Mouse (Mus musculus) MEL (cell line): ENCODE measurements around the gene Il17re. TPM values are rescaled to one million over a fixed set of nuclear protein-coding genes. Genes with fewer than 3 reads are reported as not detected.

ENCODE experiments used
- DNase-seq: peaks from one replicate; pipeline ENCODE4 v3.0.0; 2011; ENCODE audit warnings: low read depth, low spot score
- H3K27ac ChIP-seq: 2 replicates; pipeline ENCODE4 v1.5.1; 2012; ENCODE audit warnings: low read depth, mild to moderate bottlenecking, control low read depth, low read length, moderate library complexity; ENCODE audit not compliant: control insufficient read depth
- H3K27me3 ChIP-seq, 2 experiments: fragments of 150-350 bp in 1 of 2; sonication (generic) in 1 of 2; 2 replicates each; pipeline ENCODE4 v1.6.1; 2012; ENCODE audit warnings: low read length in 2 of 2, mild to moderate bottlenecking in 2 of 2, improper control_type of control experiment in 1 of 2, moderate library complexity in 1 of 2; ENCODE audit not compliant: insufficient read depth in 2 of 2, control insufficient read depth in 1 of 2
- H3K36me3 ChIP-seq, 2 experiments: 2 replicates each; pipeline ENCODE4 v1.6.1; 2012 to 2014; ENCODE audit warnings: low read length in 2 of 2, improper control_type of control experiment in 1 of 2, inconsistent platforms in 1 of 2, mild to moderate bottlenecking in 1 of 2; ENCODE audit not compliant: insufficient read depth in 2 of 2, control insufficient read depth in 1 of 2
- H3K4me1 ChIP-seq, 2 experiments: fragments of 150-350 bp in 1 of 2; sonication (generic) in 1 of 2; 2 replicates each; pipeline ENCODE4 v1.6.1; 2012; ENCODE audit warnings: low read length in 2 of 2, improper control_type of control experiment in 1 of 2, mild to moderate bottlenecking in 1 of 2; ENCODE audit not compliant: insufficient read depth in 2 of 2, control insufficient read depth in 1 of 2
- H3K4me3 ChIP-seq, 2 experiments: fragments of 150-350 bp in 1 of 2; sonication (generic) in 1 of 2; 2 replicates each; pipeline ENCODE4 v1.5.1; 2012; ENCODE audit warnings: low read depth in 2 of 2, low read length in 2 of 2, mild to moderate bottlenecking in 2 of 2, moderate library complexity in 2 of 2, control low read depth in 1 of 2, improper control_type of control experiment in 1 of 2; ENCODE audit not compliant: control insufficient read depth in 1 of 2, insufficient read depth in 1 of 2
- H3K79me2 ChIP-seq: 2 replicates; pipeline ENCODE4 v1.6.1; 2012; ENCODE audit warnings: mild to moderate bottlenecking, low read length, moderate library complexity; ENCODE audit not compliant: control insufficient read depth, poor library complexity, insufficient read depth
- H3K9ac ChIP-seq: 2 replicates; pipeline ENCODE4 v1.6.1; 2012; ENCODE audit warnings: low read depth, mild to moderate bottlenecking, control low read depth, low read length, moderate library complexity; ENCODE audit not compliant: control insufficient read depth, poor library complexity, severe bottlenecking
- H3K9me3 ChIP-seq: fragments of 150-350 bp; sonication (generic); replicated peaks from 2 replicates; pipeline ENCODE4 v1.6.1; 2012; ENCODE audit warnings: mild to moderate bottlenecking, low read length, improper control_type of control experiment, moderate library complexity; ENCODE audit not compliant: insufficient read depth
- CHD2 ChIP-seq: IDR thresholded peaks from 2 replicates; pipeline ENCODE4 v1.6.1; 2011; ENCODE audit warnings: low read length, improper control_type of control experiment
- CTCF ChIP-seq, 3 experiments: IDR thresholded peaks in 2 of 3; conservative IDR thresholded peaks in 1 of 3; 2 replicates each; pipeline ENCODE4 v1.5.1; 2011 to 2012; ENCODE audit warnings: low read length in 3 of 3, low read depth in 2 of 3, mild to moderate bottlenecking in 2 of 3, improper control_type of control experiment in 1 of 3, inconsistent platforms in 1 of 3, mixed read lengths in 1 of 3, moderate library complexity in 1 of 3; ENCODE audit not compliant: control insufficient read depth in 1 of 3, insufficient read depth in 1 of 3, poor library complexity in 1 of 3, severe bottlenecking in 1 of 3
- ELF1 ChIP-seq: IDR thresholded peaks from 2 replicates; pipeline ENCODE4 v1.6.1; 2014; ENCODE audit warnings: low read depth, mild to moderate bottlenecking, inconsistent platforms, low read length, improper control_type of control experiment, moderate library complexity
- GABPA ChIP-seq: IDR thresholded peaks from 2 replicates; pipeline ENCODE4 v1.6.1; 2012; ENCODE audit warnings: low read depth, mild to moderate bottlenecking, inconsistent platforms, low read length, improper control_type of control experiment, moderate library complexity
- MEF2A ChIP-seq: IDR thresholded peaks from 2 replicates; pipeline ENCODE4 v1.6.1; 2014; ENCODE audit warnings: low read depth, mild to moderate bottlenecking, inconsistent platforms, low read length, improper control_type of control experiment; ENCODE audit not compliant: poor library complexity, insufficient replicate concordance, severe bottlenecking; ENCODE audit errors: extremely low read depth
- RAD21 ChIP-seq: IDR thresholded peaks from 2 replicates; pipeline ENCODE4 v1.6.1; 2011; ENCODE audit warnings: mild to moderate bottlenecking, low read depth, low read length, improper control_type of control experiment
- SMC3 ChIP-seq: IDR thresholded peaks from 2 replicates; pipeline ENCODE4 v1.6.1; 2011; ENCODE audit warnings: low read depth, low read length, improper control_type of control experiment
- TAL1 ChIP-seq: IDR thresholded peaks from 2 replicates; pipeline ENCODE4 v1.6.1; 2012; ENCODE audit warnings: mild to moderate bottlenecking, inconsistent platforms, low read length, moderate library complexity, mixed read lengths
- TBP ChIP-seq: IDR thresholded peaks from 2 replicates; pipeline ENCODE4 v1.8.0; 2011; ENCODE audit warnings: low read depth, low read length, improper control_type of control experiment
- TCF12 ChIP-seq: IDR thresholded peaks from 2 replicates; pipeline ENCODE4 v1.6.1; 2014; ENCODE audit warnings: low read depth, mild to moderate bottlenecking, inconsistent platforms, low read length, improper control_type of control experiment, moderate library complexity
- ZC3H11A ChIP-seq: IDR thresholded peaks from 2 replicates; pipeline ENCODE4 v1.6.1; 2012; ENCODE audit warnings: low read depth, mild to moderate bottlenecking, inconsistent platforms, low read length, improper control_type of control experiment
- polyA plus RNA-seq, 2 experiments: library from polyadenylated mRNA; stranded (reverse) in 1 of 2; unstranded in 1 of 2; fragments of >175 nt in 1 of 2; fragments of >200 nt in 1 of 2; gene quantifications; 2 replicates each; pipeline versions ENCODE4 v1.2.1 to v1.2.4; 2012; ENCODE audit warnings: low replicate concordance in 2 of 2, low read depth in 1 of 2; ENCODE audit not compliant: insufficient read length in 2 of 2, insufficient read depth in 1 of 2, missing spikeins in 1 of 2
- total RNA-seq: library from RNA; depleted of rRNA; stranded (reverse); fragments of 300-350 nt; gene quantifications from 2 replicates; pipeline ENCODE4 v1.2.3, GENCODE M21; 2012

Gene Il17re
- total and polyA plus RNA-seq, 3 experiments: not detected

GRCm38 (mm10) chr6:113465602-113466001 is 7.3 kb downstream of the Il17re start:
- H3K27ac ChIP-seq: no peak overlapping the region
- no peak for TF ChIP-seq GABPA
- TF ChIP-seq CTCF (IDR thresholded peaks at IDR 0.05 in 2 of 3, conservative IDR thresholded peaks at IDR 0.05 in 1 of 3; ENCODE audit: control insufficient read depth in 1 of 3, insufficient read depth in 1 of 3, low read depth in 2 of 3, low read length in 3 of 3, poor library complexity in 1 of 3, severe bottlenecking in 1 of 3): 0 out of 6 replicates have a peak, but pooled peaks of 1 of the 3 experiments have one; percentile 0
- TF ChIP-seq CHD2: no peak
- TF ChIP-seq SMC3: no peak
- TF ChIP-seq TBP: no peak
- no peak for TF ChIP-seq ZC3H11A
- H3K4me1 ChIP-seq: peaks cover 0 to 4% of the 10 kb centered on the region in 2 experiments; a peak in 1 of 4 replicates
- no peak for DNase-seq
- H3K27me3 ChIP-seq: peaks cover 6 to 8% of the 10 kb centered on the region in 2 experiments; a peak in 2 of 4 replicates
- H3K4me3 ChIP-seq: no peak overlapping the region
- no peaks in the 10 kb centered on the region for H3K79me2 ChIP-seq
- no peaks in the 10 kb centered on the region for H3K9me3 ChIP-seq
- no peak overlapping the region for H3K9ac ChIP-seq
- no peaks in the 10 kb centered on the region for H3K36me3 ChIP-seq

GRCm38 (mm10) chr6:113468512-113468911 is 10.2 kb downstream of the Il17re start:
- H3K9me3 ChIP-seq: no peaks in the 10 kb centered on the region
- no peak overlapping the region for H3K9ac ChIP-seq
- no peak for DNase-seq
- TF ChIP-seq ELF1 (no peak), CTCF (IDR thresholded peaks at IDR 0.05 in 2 of 3, conservative IDR thresholded peaks at IDR 0.05 in 1 of 3; ENCODE audit: control insufficient read depth in 1 of 3, insufficient read depth in 1 of 3, low read depth in 2 of 3, low read length in 3 of 3, poor library complexity in 1 of 3, severe bottlenecking in 1 of 3) (no peak), TCF12 (no peak), SMC3 (no peak)
- no peaks in the 10 kb centered on the region for H3K27me3 ChIP-seq
- no peak overlapping the region for H3K27ac ChIP-seq
- peaks cover 4 to 8% of the 10 kb centered on the region in 2 experiments; a peak in 3 of 4 replicates for H3K4me1 ChIP-seq
- H3K4me3 ChIP-seq: no peak overlapping the region
- H3K79me2 ChIP-seq: no peaks in the 10 kb centered on the region
- no peaks in the 10 kb centered on the region; a peak in 1 of 4 replicates for H3K36me3 ChIP-seq

GRCm38 (mm10) chr6:113469021-113469420 is 10.7 kb downstream of the Il17re start:
- H3K4me3 ChIP-seq: no peak overlapping the region
- H3K79me2 ChIP-seq: no peaks in the 10 kb centered on the region
- no peaks in the 10 kb centered on the region for H3K27me3 ChIP-seq
- no peak for TF ChIP-seq ELF1
- no peak for TF ChIP-seq TAL1
- TF ChIP-seq ZC3H11A: peak; percentile 70
- TF ChIP-seq CTCF (IDR thresholded peaks at IDR 0.05 in 2 of 3, conservative IDR thresholded peaks at IDR 0.05 in 1 of 3; ENCODE audit: control insufficient read depth in 1 of 3, insufficient read depth in 1 of 3, low read depth in 2 of 3, low read length in 3 of 3, poor library complexity in 1 of 3, severe bottlenecking in 1 of 3): peak; percentile 78 to 89 (median 86)
- peak; percentile 79 for TF ChIP-seq RAD21
- no peak for TF ChIP-seq MEF2A
- TF ChIP-seq SMC3: peak; percentile 80
- no peaks in the 10 kb centered on the region for H3K9me3 ChIP-seq
- H3K36me3 ChIP-seq: no peaks in the 10 kb centered on the region; a peak in 1 of 4 replicates
- peaks cover 4 to 13% of the 10 kb centered on the region in 2 experiments; a peak in 3 of 4 replicates for H3K4me1 ChIP-seq
- peak; percentile 79 for DNase-seq
- no peak overlapping the region for H3K9ac ChIP-seq
- H3K27ac ChIP-seq: no peak overlapping the region
